Mouse (Mus musculus): Measurements from ENCODE around the gene Irgm1. TPM values are rescaled to one million over a fixed set of nuclear protein-coding genes. Genes with fewer than 3 reads are reported as not detected.

The Irgm1 gene
- polyA plus RNA-seq, 1 experiment from 2014 or later = 17.0 TPM

DNA sequence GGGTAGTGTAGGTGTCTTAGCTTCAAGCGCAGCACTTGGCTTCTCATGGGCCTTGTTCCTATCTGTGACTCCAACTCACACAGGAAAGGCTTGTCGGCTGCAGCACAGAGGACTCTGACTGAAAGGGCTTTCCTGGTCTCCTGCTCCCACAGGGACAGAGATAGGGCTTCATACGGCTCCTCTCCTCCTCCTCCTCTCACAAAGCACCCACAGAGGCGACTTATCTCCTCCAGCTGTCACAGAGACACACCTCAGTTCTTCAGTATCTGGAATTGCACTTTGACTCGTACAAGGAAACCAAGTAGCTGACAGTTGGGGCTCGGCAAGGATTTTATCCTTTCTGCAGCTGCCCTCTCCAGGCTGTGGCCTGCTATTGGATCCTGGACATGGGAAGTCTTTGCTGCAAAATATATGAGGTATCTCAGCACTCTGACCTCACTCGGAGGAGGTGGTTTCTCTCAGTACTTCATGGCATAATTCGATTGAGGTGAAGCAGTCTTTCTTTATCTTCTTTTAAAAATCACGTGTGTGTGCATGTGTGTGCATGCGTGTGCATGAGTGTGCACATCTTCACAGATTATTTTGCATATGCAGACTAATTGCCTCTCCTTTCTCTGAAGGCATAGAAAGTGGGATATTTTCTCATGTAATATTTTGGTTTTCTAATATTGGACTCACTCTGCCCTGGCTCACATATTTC is 2.3 kb upstream of the Irgm1 start:
- Histone ChIP-seq H3K9me3 (replicated peaks) (no peaks in the 10 kb centered on the region), H3K27ac (peak overlapping the region; percentile 91), H3K36me3 (no peaks in the 10 kb centered on the region), H3K4me2 (peak overlapping the region; percentile 84), H3K9ac (peak overlapping the region; percentile 76), H3K4me1 (replicated peaks) (peaks cover 57% of the 10 kb centered on the region), H3K27me3 (no peaks in the 10 kb centered on the region), H3K4me3 (replicated peaks) (peak overlapping the region; percentile 24)
- peak; percentile 86 for ATAC-seq (ENCODE audit: low read depth)
- peak; percentile 74 for DNase-seq
- 11% methylated on average over 10 of the region's 10 CpGs for whole genome bisulfite sequencing (ENCODE audit: insufficient replicate concordance)

DNA sequence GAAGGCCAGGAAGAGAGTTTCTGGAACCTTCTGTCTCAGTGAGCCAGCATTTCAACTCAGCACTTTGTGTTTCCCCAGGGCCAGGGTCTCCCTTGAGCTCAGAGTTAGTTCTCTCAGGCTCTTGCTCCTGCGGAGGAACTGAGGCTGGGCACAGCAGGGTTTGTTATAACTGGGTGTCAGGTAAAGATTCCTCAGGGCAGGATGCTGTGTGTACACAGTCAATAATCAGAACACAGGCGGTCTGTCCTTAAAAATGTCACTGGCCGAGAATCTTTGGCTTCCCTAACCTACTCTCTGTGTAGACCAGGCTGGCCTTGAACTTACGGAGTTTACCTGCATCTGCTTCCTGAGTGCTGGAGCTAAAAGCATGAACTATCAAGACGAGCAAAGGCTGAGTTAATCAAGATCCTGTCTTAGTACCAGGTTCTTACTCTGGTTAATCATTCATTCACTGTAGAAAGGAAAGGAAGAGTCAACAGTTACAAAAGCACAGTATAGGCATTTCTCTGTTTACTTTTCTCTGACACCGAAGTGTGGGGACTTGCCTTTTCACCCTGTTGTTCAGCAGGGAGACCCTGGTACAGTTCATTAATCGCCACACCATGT is 1.3 kb upstream of the Irgm1 start:
- no peaks in the 10 kb centered on the region for H3K9me3 ChIP-seq (replicated peaks)
- peak overlapping the region; percentile 91 for H3K27ac ChIP-seq
- peaks cover under 1% of the 10 kb centered on the region; the same call in 1 of the 2 replicates for H3K36me3 ChIP-seq
- H3K4me3 ChIP-seq (replicated peaks) = peak overlapping the region; percentile 68
- H3K4me1 ChIP-seq (replicated peaks) = peaks cover 64% of the 10 kb centered on the region
- WGBS (ENCODE audit: insufficient replicate concordance) = 55% methylated on average over 7 of the region's 7 CpGs
- peak overlapping the region; percentile 76 for H3K9ac ChIP-seq
- DNase-seq = no peak
- no peaks in the 10 kb centered on the region for H3K27me3 ChIP-seq
- ATAC-seq (ENCODE audit: low read depth) = peak; percentile 1; the same call in 1 of the 2 replicates
- peak overlapping the region; percentile 84 for H3K4me2 ChIP-seq

DNA sequence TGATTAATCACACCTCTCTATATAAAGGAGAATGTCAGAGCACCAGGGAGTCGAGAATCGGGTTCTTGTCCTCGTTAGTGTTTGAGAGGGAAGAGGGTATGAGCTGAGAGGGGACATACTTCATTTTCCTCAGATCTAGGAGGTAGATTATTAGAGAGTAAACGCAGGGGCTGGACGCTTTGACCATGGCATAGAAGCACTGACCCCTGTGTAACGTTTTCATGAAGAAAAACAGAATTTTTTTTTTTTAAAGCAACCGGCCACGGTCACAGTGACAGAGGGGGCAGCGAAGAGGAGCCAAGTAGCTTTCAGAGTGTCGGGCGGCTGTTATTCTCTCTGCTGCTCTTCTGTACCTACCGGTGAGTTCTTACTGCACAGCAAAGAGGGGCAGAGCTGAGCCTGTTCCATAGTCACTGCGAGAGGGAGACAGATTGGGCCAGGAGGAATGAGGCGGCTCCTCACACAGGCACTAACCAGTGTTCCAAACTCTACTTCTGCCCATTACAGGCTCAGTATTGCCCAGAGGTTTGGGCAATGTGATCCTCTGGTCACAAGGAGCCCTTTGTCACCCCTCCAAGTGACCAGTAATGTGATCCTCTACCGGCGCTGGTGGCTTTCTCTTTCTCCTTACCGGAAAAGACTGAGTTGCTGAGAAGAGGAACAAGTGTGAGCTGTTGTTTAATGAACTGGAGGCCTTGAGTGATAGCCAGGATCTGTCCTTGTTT is 496 bp upstream of the Irgm1 start:
- H3K36me3 ChIP-seq = peaks cover 8% of the 10 kb centered on the region
- no peaks in the 10 kb centered on the region for H3K27me3 ChIP-seq
- ATAC-seq (ENCODE audit: low read depth) (peak; percentile 16), DNase-seq (no peak)
- peak overlapping the region; percentile 84 for H3K4me2 ChIP-seq
- H3K4me1 ChIP-seq (replicated peaks) = peaks cover 64% of the 10 kb centered on the region
- peak overlapping the region; percentile 68 for H3K4me3 ChIP-seq (replicated peaks)
- no peaks in the 10 kb centered on the region for H3K9me3 ChIP-seq (replicated peaks)
- H3K9ac ChIP-seq = peak overlapping the region; percentile 76
- 2% methylated on average over 17 of the region's 17 CpGs for WGBS (ENCODE audit: insufficient replicate concordance)
- peak overlapping the region; percentile 91 for H3K27ac ChIP-seq

DNA sequence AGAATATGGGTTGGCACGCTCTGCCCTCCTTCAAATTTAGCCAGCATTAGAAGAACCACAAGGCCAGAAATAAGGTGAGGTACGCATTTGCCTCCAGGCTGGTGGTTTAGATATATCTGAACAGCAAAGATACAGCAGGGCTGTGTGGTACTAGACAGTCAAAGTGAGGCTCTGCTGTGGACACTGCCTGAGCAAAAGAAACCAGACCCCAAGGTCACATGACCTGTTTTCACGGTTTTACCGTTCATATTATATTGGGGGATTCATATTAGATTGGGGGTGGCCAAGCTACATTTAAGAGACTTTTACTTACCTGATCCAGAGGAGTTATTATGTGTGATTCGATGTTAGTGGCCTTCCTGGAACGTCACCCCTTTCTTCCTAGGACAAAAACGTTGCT is 702 bp downstream of the Irgm1 start:
- H3K27ac ChIP-seq = peak overlapping the region; percentile 91
- WGBS (ENCODE audit: insufficient replicate concordance) = 6% methylated on average over 7 of the region's 7 CpGs
- H3K4me3 ChIP-seq (replicated peaks) = peak overlapping the region; percentile 68
- peak overlapping the region; percentile 76 for H3K9ac ChIP-seq
- peaks cover 20% of the 10 kb centered on the region for H3K36me3 ChIP-seq
- H3K9me3 ChIP-seq (replicated peaks) = no peaks in the 10 kb centered on the region
- ATAC-seq (ENCODE audit: low read depth) = 0 out of 2 replicates have a peak, but pooled peaks have one; percentile 15
- peak overlapping the region; percentile 84 for H3K4me2 ChIP-seq
- no peak for DNase-seq
- no peaks in the 10 kb centered on the region for H3K27me3 ChIP-seq
- H3K4me1 ChIP-seq (replicated peaks) = peaks cover 64% of the 10 kb centered on the region

DNA sequence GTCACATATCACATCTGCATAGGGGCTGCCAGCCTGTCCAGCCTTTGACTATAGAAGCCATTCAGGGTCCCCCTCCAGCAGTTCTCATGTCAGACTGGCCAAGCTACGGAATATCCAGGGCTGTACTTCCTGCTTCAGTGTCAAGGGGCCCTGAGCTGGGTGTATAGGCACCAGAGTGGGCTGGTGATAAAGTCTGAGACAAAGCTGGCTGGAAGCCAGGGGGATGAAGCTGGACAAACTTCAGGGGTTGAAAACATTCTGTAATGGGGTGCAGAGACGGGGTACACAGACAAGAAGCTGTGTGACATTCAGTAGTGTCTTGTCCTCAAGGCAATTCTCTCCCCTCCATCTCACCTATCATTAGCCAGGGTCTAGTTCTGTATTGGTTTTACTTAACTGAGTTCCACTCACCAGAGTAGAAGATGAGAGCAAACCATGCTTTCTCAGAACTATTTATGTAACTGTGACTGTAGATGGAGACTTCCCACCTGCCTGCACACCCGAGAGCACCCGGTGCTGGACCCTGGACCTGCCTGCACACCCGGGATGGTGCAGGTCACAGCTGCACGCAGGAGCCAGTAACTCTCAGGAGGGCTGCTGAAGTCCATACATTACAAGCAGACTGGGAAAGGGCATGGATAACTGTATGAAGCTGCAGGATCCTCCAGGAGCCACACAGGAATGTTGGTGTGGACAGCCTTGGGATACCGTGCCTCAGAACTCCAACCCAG is 1.9 kb downstream of the Irgm1 start:
- Histone ChIP-seq H3K27me3 (no peaks in the 10 kb centered on the region), H3K9me3 (replicated peaks) (no peaks in the 10 kb centered on the region), H3K4me3 (replicated peaks) (peak overlapping the region; percentile 68), H3K27ac (peak overlapping the region; percentile 91), H3K9ac (peak overlapping the region; percentile 76), H3K4me1 (replicated peaks) (peaks cover 58% of the 10 kb centered on the region), H3K36me3 (peaks cover 28% of the 10 kb centered on the region), H3K4me2 (peak overlapping the region; percentile 84)
- ATAC-seq (ENCODE audit: low read depth) (no peak), DNase-seq (no peak)
- WGBS (ENCODE audit: insufficient replicate concordance) = 38% methylated on average over 7 of the region's 7 CpGs

DNA sequence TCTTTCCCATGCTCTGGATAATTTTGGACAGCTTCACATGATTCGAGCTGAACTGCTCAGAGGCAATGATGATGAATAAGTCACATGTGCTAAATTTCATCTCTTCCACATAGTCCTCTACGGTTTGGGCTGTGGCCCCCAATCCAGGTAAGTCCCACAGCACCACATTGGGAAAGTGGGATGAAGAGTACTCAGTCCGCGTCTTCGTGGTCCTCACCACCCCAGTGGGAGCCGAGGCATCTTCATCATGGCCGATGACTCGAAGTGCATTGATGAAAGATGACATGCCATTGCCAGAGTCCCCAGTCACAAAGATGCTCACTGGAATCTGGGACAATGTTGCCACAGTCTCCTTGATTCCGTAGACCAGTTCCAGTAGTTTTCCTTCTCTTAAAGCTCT is 5.0 kb downstream of the Irgm1 start:
- no peak overlapping the region for H3K9ac ChIP-seq
- H3K9me3 ChIP-seq (replicated peaks) = no peaks in the 10 kb centered on the region
- no peaks in the 10 kb centered on the region for H3K27me3 ChIP-seq
- DNase-seq = no peak
- no peak overlapping the region for H3K4me2 ChIP-seq
- peaks cover 31% of the 10 kb centered on the region for H3K36me3 ChIP-seq
- no peak overlapping the region for H3K4me3 ChIP-seq (replicated peaks)
- WGBS (ENCODE audit: insufficient replicate concordance) = 85% methylated on average over 9 of the region's 9 CpGs
- H3K4me1 ChIP-seq (replicated peaks) = peaks cover 28% of the 10 kb centered on the region
- no peak for ATAC-seq (ENCODE audit: low read depth)
- no peak overlapping the region for H3K27ac ChIP-seq

DNA sequence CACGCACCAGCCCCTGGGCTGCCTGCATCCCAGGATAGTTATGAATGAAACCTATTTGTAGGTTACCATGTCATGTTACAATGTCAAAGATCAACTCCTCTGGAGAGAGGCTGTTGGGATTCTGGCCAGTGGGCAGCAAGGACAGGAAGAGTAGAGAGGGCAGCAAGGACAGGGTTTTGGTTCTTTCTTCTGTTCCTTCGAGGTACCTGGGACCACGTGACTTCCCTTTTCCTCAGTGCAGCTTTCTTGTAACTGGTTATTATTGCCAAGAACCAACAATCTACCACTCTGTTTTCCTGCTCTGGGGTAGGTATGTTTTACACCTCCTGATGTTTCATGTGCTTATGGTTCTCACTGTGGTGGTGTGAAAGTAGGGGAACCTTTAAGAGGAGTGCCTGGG is 7.7 kb downstream of the Irgm1 start:
- Histone ChIP-seq H3K9ac (no peak overlapping the region), H3K27ac (no peak overlapping the region), H3K4me3 (replicated peaks) (no peak overlapping the region), H3K36me3 (peaks cover 31% of the 10 kb centered on the region), H3K9me3 (replicated peaks) (no peaks in the 10 kb centered on the region), H3K4me2 (no peak overlapping the region), H3K27me3 (no peaks in the 10 kb centered on the region), H3K4me1 (replicated peaks) (peaks cover 9% of the 10 kb centered on the region)
- 63% methylated on average over 3 of the region's 3 CpGs for WGBS (ENCODE audit: insufficient replicate concordance)
- ATAC-seq (ENCODE audit: low read depth) = no peak
- DNase-seq = no peak

DNA sequence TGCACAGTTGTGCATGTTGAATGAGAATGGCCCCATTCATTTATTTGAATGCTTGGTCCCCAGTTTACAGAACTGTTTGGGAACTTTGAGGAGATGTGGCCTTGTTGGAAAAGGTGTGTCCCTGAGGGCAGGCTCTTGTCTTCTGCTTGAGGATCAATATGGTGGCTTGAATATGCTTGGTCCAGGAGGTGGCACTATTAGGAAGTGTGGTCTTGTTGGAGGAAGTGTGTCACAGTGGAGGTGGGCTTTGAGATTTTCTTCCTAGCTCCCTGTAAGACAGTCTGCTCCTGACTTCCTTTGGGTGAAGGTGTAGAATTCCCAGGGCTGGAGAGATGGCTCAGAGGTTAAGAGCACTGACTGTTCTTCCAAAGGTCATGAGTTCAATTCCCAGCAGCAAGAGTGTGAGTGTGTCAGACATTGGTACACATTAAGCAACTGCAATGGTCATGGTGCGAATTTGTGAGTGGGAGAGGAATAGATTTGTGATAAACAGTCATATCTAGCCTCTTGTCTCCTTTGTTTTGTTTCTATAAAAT is 8.6 kb downstream of the Irgm1 start:
- H3K4me1 ChIP-seq (replicated peaks) = peaks cover 11% of the 10 kb centered on the region
- no peaks in the 10 kb centered on the region for H3K27me3 ChIP-seq
- H3K4me3 ChIP-seq (replicated peaks) = no peak overlapping the region
- H3K9ac ChIP-seq = no peak overlapping the region
- no peak overlapping the region for H3K27ac ChIP-seq
- DNase-seq (no peak), ATAC-seq (ENCODE audit: low read depth) (0 out of 2 replicates have a peak, but pooled peaks have one; percentile 27)
- peaks cover 31% of the 10 kb centered on the region for H3K36me3 ChIP-seq
- no peaks in the 10 kb centered on the region for H3K9me3 ChIP-seq (replicated peaks)
- H3K4me2 ChIP-seq = no peak overlapping the region
- 75% methylated on average over 1 of the region's 1 CpGs for WGBS (ENCODE audit: insufficient replicate concordance)

DNA sequence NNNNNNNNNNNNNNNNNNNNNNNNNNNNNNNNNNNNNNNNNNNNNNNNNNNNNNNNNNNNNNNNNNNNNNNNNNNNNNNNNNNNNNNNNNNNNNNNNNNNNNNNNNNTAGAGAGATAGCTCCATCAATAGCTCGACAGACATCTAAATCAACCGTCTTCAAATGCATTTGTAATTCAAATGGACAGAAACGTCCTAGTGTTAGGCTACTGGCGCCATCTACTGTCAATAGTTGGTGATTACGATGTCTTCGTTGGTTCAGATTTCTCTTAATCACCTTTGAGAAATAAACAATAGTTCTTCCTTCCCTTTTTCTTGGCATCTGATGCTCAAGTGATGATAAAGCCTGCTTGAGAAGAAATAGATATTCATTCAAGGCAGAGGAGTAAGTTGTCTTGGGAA is 12.5 kb downstream of the Irgm1 start:
- no peak for ATAC-seq (ENCODE audit: low read depth)
- WGBS (ENCODE audit: insufficient replicate concordance) = 0% methylated on average over 6 of the region's 6 CpGs
- H3K27me3 ChIP-seq = no peaks in the 10 kb centered on the region
- H3K4me1 ChIP-seq (replicated peaks) = peaks cover 40% of the 10 kb centered on the region
- peak; percentile 46 for DNase-seq
- no peaks in the 10 kb centered on the region for H3K9me3 ChIP-seq (replicated peaks)
- peak overlapping the region; percentile 75; the same call in 1 of the 2 replicates for H3K4me3 ChIP-seq (replicated peaks)
- H3K27ac ChIP-seq = no peak overlapping the region
- peak overlapping the region; percentile 68; the same call in 1 of the 2 replicates for H3K9ac ChIP-seq
- H3K4me2 ChIP-seq = peak overlapping the region; percentile 97
- no peaks in the 10 kb centered on the region; the same call in 1 of the 2 replicates for H3K36me3 ChIP-seq

DNA sequence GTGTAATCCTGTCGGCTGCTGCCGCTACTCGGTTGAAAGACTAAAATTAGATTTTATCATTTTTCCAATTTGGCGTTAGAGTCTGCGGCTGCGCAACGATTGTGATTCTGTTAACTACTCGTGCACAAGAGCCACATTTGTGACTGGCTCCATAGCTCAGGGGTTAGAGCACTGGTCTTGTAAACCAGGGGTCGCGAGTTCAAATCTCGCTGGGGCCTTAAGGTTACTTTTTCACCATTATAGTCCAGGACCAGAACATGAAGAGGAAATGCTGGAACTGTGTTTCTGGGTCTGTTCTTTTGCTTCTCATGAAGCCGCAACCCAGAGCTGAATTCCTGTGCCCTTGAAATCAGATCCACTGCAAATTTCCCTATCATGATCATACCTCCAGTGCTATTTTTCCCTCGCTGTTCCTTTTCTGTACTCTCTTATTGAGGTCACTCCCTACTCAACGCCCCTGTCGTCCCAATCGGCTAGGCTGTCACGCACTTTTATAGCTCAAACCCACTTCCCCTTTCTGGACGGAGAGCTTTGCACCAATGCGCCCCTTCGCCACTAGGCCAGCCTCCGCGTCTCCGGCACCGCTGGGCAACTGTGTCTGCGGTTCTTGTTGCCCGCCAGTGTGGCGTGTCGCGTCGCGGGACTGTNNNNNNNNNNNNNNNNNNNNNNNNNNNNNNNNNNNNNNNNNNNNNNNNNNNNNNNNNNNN is 17.9 kb downstream of the Irgm1 start:
- peak overlapping the region; percentile 97 for H3K4me2 ChIP-seq
- peak; percentile 79 for DNase-seq
- under 1% methylated on average over 31 of the region's 31 CpGs for WGBS (ENCODE audit: insufficient replicate concordance)
- H3K4me3 ChIP-seq (replicated peaks) = peak overlapping the region; percentile 75
- H3K27ac ChIP-seq = peak overlapping the region; percentile 53; the same call in 1 of the 2 replicates
- no peaks in the 10 kb centered on the region for H3K36me3 ChIP-seq
- peaks cover 15% of the 10 kb centered on the region for H3K27me3 ChIP-seq
- peaks cover 55% of the 10 kb centered on the region for H3K4me1 ChIP-seq (replicated peaks)
- peak overlapping the region; percentile 75 for H3K9ac ChIP-seq
- H3K9me3 ChIP-seq (replicated peaks) = 0 out of 2 replicates have a peak, but pooled peaks cover 3% of the 10 kb centered on the region
- ATAC-seq (ENCODE audit: low read depth) = peak; percentile 59

Measured in liver, embryonic 13.5 days (tissue).